Mouse (Mus musculus): ENCODE results near the gene Tapbp. TPM values are rescaled to one million over a fixed set of nuclear protein-coding genes. Genes with fewer than 3 reads are reported as not detected.

Tapbp gene
- polyA plus RNA-seq, 1 experiment from 2014 or later, result 29.6 TPM

DNA sequence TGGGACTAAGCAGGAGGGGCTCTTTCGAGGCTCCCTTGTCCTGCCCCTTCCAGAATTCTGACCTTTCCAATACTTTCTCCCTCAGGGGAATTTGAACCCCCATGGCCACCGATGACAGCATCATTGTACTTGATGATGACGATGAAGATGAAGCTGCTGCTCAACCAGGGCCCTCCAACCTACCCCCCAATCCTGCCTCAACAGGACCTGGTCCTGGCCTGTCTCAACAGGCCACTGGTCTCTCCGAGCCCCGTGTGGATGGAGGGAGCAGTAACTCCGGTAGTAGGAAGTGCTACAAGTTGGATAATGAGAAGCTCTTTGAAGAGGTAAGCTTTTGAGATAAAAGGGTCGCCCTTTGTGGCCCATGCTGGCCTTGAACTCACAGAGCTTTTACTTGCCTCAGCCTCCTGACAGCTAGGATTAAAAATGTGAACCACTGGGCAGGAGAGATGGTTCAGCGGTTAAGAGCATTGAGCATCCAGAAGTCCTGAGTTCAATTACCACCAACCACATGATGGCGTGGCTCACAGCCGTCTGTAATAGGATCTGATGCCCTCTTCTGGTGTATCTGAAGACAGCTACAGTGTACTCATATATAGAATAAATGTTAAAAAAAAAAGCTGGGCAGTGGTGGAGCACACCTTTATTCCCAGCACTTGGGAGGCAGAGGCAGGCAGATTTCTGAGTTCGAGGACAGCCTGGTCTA lies 5.2 kb upstream of the Tapbp start:
- WGBS, result 58% methylated on average over 11 of the region's 11 CpGs
- peak overlapping the region; percentile 86 for H3K4me3 ChIP-seq (replicated peaks; ENCODE audit: low read length)
- no peaks in the 10 kb centered on the region for H3K9me3 ChIP-seq (ENCODE audit: control insufficient read depth, low read length)
- peak overlapping the region; percentile 95 for H3K9ac ChIP-seq
- peaks cover 8% of the 10 kb centered on the region for H3K4me1 ChIP-seq (replicated peaks; ENCODE audit: control insufficient read depth, insufficient read depth, low read length)
- H3K27me3 ChIP-seq (ENCODE audit: control insufficient read depth, insufficient read depth, low read length), result no peaks in the 10 kb centered on the region
- H3K4me2 ChIP-seq (replicated peaks), result peak overlapping the region; percentile 98
- no peak for DNase-seq (ENCODE audit: low spot score)
- peaks cover 38% of the 10 kb centered on the region for H3K36me3 ChIP-seq (replicated peaks; ENCODE audit: control insufficient read depth, insufficient read depth)
- H3K27ac ChIP-seq, result peak overlapping the region; percentile 88; the same call in 1 of the 2 replicates
- no peak for ATAC-seq (ENCODE audit: low FRiP score)

DNA sequence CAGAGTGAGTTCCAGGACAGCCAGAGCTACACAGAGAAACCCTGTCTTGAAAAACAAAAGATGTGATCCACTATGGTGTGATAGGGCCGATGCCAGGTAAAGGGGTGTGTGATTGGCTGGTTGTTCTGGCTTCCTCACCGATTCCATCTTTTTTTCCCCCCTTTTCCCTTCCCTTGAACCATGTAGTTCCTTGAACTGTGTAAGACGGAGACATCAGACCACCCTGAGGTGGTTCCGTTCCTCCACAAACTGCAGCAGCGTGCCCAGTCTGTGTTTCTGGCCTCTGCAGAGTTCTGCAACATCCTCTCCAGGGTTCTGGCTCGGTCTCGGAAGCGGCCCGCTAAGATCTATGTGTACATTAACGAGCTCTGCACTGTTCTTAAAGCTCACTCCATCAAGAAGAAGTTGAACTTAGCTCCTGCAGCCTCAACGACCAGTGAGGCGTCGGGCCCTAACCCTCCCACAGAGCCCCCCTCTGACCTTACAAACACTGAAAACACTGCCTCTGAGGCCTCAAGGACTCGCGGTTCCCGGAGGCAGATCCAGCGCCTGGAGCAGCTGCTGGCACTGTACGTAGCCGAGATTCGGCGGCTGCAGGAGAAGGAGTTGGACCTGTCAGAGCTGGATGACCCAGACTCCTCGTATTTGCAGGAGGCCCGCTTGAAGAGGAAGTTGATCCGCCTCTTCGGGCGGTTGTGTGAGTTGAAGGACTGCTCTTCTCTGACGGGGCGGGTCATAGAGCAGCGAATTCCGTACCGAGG lies 4.5 kb upstream of the Tapbp start:
- H3K9me3 ChIP-seq (ENCODE audit: control insufficient read depth, low read length), result no peaks in the 10 kb centered on the region
- H3K27me3 ChIP-seq (ENCODE audit: control insufficient read depth, insufficient read depth, low read length), result no peaks in the 10 kb centered on the region
- H3K9ac ChIP-seq, result no peak overlapping the region
- H3K4me3 ChIP-seq (replicated peaks; ENCODE audit: low read length), result no peak overlapping the region
- ATAC-seq (ENCODE audit: low FRiP score) (no peak), DNase-seq (ENCODE audit: low spot score) (no peak)
- 93% methylated on average over 31 of the region's 31 CpGs for WGBS
- H3K4me1 ChIP-seq (replicated peaks; ENCODE audit: control insufficient read depth, insufficient read depth, low read length), result peaks cover 8% of the 10 kb centered on the region
- no peak overlapping the region; the same call in 1 of the 2 replicates for H3K4me2 ChIP-seq (replicated peaks)
- H3K27ac ChIP-seq, result no peak overlapping the region
- H3K36me3 ChIP-seq (replicated peaks; ENCODE audit: control insufficient read depth, insufficient read depth), result peaks cover 38% of the 10 kb centered on the region

DNA sequence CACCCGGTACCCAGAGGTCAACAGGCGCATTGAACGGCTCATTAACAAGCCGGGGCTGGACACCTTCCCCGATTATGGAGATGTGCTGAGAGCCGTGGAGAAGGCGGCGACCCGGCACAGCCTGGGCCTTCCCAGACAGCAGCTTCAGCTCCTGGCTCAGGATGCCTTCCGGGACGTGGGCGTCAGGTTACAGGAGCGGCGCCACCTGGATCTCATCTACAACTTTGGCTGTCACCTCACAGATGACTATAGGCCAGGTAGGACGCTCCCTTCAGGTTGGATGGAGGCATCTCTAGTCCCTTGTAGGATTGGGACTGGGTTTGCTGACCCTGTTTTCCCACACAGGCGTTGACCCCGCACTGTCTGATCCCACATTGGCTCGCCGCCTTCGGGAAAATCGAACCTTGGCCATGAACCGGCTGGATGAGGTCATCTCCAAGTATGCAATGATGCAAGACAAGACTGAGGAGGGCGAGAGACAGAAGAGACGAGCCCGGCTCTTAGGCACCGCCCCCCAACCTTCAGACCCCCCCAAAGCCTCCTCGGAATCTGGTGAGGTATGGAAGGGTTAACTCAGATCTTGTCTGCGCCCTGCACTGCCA lies 3.8 kb upstream of the Tapbp start:
- WGBS, result 92% methylated on average over 28 of the region's 28 CpGs
- H3K36me3 ChIP-seq (replicated peaks; ENCODE audit: control insufficient read depth, insufficient read depth), result peaks cover 38% of the 10 kb centered on the region
- H3K9ac ChIP-seq, result no peak overlapping the region
- ATAC-seq (ENCODE audit: low FRiP score), result no peak
- no peaks in the 10 kb centered on the region for H3K27me3 ChIP-seq (ENCODE audit: control insufficient read depth, insufficient read depth, low read length)
- H3K27ac ChIP-seq, result no peak overlapping the region
- no peaks in the 10 kb centered on the region for H3K9me3 ChIP-seq (ENCODE audit: control insufficient read depth, low read length)
- H3K4me3 ChIP-seq (replicated peaks; ENCODE audit: low read length), result no peak overlapping the region
- peaks cover 13% of the 10 kb centered on the region for H3K4me1 ChIP-seq (replicated peaks; ENCODE audit: control insufficient read depth, insufficient read depth, low read length)
- no peak overlapping the region for H3K4me2 ChIP-seq (replicated peaks)
- no peak for DNase-seq (ENCODE audit: low spot score)

- Histone ChIP-seq H3K4me3 (replicated peaks; ENCODE audit: low read length) (no peak overlapping the region), H3K36me3 (replicated peaks; ENCODE audit: control insufficient read depth, insufficient read depth) (peaks cover 38% of the 10 kb centered on the region), H3K4me2 (replicated peaks) (no peak overlapping the region), H3K27me3 (ENCODE audit: control insufficient read depth, insufficient read depth, low read length) (no peaks in the 10 kb centered on the region), H3K4me1 (replicated peaks; ENCODE audit: control insufficient read depth, insufficient read depth, low read length) (peaks cover 14% of the 10 kb centered on the region), H3K9ac (no peak overlapping the region), H3K9me3 (ENCODE audit: control insufficient read depth, low read length) (no peaks in the 10 kb centered on the region), H3K27ac (no peak overlapping the region)
- ATAC-seq (ENCODE audit: low FRiP score), result no peak
- WGBS, result 90% methylated on average over 10 of the region's 10 CpGs
- DNase-seq (ENCODE audit: low spot score), result no peak
Measured at GRCm38 (mm10) chr17:33913264-33913663, 2.4 kb upstream of the Tapbp start.

- peaks cover 42% of the 10 kb centered on the region for H3K36me3 ChIP-seq (replicated peaks; ENCODE audit: control insufficient read depth, insufficient read depth)
- H3K9me3 ChIP-seq (ENCODE audit: control insufficient read depth, low read length), result no peaks in the 10 kb centered on the region
- no peaks in the 10 kb centered on the region for H3K27me3 ChIP-seq (ENCODE audit: control insufficient read depth, insufficient read depth, low read length)
- WGBS, result 97% methylated on average over 8 of the region's 8 CpGs
- no peak overlapping the region for H3K4me2 ChIP-seq (replicated peaks)
- H3K4me3 ChIP-seq (replicated peaks; ENCODE audit: low read length), result no peak overlapping the region
- DNase-seq (ENCODE audit: low spot score) (no peak), ATAC-seq (ENCODE audit: low FRiP score) (no peak)
- H3K4me1 ChIP-seq (replicated peaks; ENCODE audit: control insufficient read depth, insufficient read depth, low read length), result peaks cover 14% of the 10 kb centered on the region
- no peak overlapping the region for H3K9ac ChIP-seq
- H3K27ac ChIP-seq, result no peak overlapping the region
Measured at GRCm38 (mm10) chr17:33913905-33914304, 1.8 kb upstream of the Tapbp start.

DNA sequence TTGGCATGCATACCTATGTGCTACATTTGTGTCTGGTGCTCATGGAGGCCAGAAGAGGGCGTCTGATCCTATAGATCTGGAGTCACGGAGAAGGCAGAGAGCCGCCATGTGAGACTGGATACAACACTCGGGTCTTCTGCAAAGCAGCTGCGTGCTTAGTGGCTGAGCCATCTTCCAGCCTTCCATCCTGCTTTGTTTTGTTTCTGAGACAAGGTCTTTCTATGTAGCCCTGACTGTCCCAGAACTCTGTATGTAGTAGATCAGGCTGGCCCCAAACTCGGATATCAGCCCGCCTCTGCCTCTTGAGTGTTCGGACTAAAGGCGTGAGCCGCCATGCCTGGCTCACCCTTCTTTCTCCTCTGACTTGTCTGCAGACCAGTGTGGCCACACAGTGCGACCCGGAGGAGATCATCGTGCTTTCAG lies 719 bp upstream of the Tapbp start:
- Histone ChIP-seq H3K27me3 (ENCODE audit: control insufficient read depth, insufficient read depth, low read length) (no peaks in the 10 kb centered on the region; the same call in 1 of the 2 replicates), H3K9ac (no peak overlapping the region), H3K4me3 (replicated peaks; ENCODE audit: low read length) (peak overlapping the region; percentile 51; the same call in 1 of the 2 replicates), H3K9me3 (ENCODE audit: control insufficient read depth, low read length) (no peaks in the 10 kb centered on the region), H3K4me2 (replicated peaks) (peak overlapping the region; percentile 64; the same call in 1 of the 2 replicates), H3K36me3 (replicated peaks; ENCODE audit: control insufficient read depth, insufficient read depth) (peaks cover 42% of the 10 kb centered on the region), H3K27ac (no peak overlapping the region), H3K4me1 (replicated peaks; ENCODE audit: control insufficient read depth, insufficient read depth, low read length) (peaks cover 22% of the 10 kb centered on the region)
- DNase-seq (ENCODE audit: low spot score) (no peak), ATAC-seq (ENCODE audit: low FRiP score) (no peak)
- WGBS, result 74% methylated on average over 13 of the region's 13 CpGs

GRCm38 (mm10) chr17:33916294-33916693 lies 595 bp downstream of the Tapbp start:
- 2% methylated on average over 16 of the region's 20 CpGs for WGBS
- DNase-seq (ENCODE audit: low spot score), result peak; percentile 61
- H3K9me3 ChIP-seq (ENCODE audit: control insufficient read depth, low read length), result no peaks in the 10 kb centered on the region
- peak overlapping the region; percentile 51 for H3K4me3 ChIP-seq (replicated peaks; ENCODE audit: low read length)
- H3K36me3 ChIP-seq (replicated peaks; ENCODE audit: control insufficient read depth, insufficient read depth), result peaks cover 35% of the 10 kb centered on the region
- no peaks in the 10 kb centered on the region; the same call in 1 of the 2 replicates for H3K27me3 ChIP-seq (ENCODE audit: control insufficient read depth, insufficient read depth, low read length)
- H3K4me2 ChIP-seq (replicated peaks), result peak overlapping the region; percentile 64
- peak overlapping the region; percentile 82 for H3K27ac ChIP-seq
- peak; percentile 18 for ATAC-seq (ENCODE audit: low FRiP score)
- peak overlapping the region; percentile 61 for H3K9ac ChIP-seq
- peaks cover 23% of the 10 kb centered on the region for H3K4me1 ChIP-seq (replicated peaks; ENCODE audit: control insufficient read depth, insufficient read depth, low read length)

- H3K9me3 ChIP-seq (ENCODE audit: control insufficient read depth, low read length), result no peaks in the 10 kb centered on the region
- peaks cover 23% of the 10 kb centered on the region for H3K4me1 ChIP-seq (replicated peaks; ENCODE audit: control insufficient read depth, insufficient read depth, low read length)
- 0 out of 2 replicates have a peak overlapping the region, but pooled peaks have one; percentile 82 for H3K27ac ChIP-seq
- 76% methylated on average over 31 of the region's 31 CpGs for WGBS
- peak overlapping the region; percentile 51 for H3K4me3 ChIP-seq (replicated peaks; ENCODE audit: low read length)
- DNase-seq (ENCODE audit: low spot score) (no peak), ATAC-seq (ENCODE audit: low FRiP score) (no peak)
- peak overlapping the region; percentile 64 for H3K4me2 ChIP-seq (replicated peaks)
- H3K36me3 ChIP-seq (replicated peaks; ENCODE audit: control insufficient read depth, insufficient read depth), result peaks cover 27% of the 10 kb centered on the region
- H3K9ac ChIP-seq, result peak overlapping the region; percentile 61
- H3K27me3 ChIP-seq (ENCODE audit: control insufficient read depth, insufficient read depth, low read length), result no peaks in the 10 kb centered on the region; the same call in 1 of the 2 replicates
Measured at GRCm38 (mm10) chr17:33916847-33917655, 1.4 kb downstream of the Tapbp start.
